Mouse (Mus musculus): Measurements from ENCODE around the gene Zfr.

GRCm38 (mm10) chr15:12223393-12223792 lies 105.8 kb downstream of the Zfr start:
- no peak for TF ChIP-seq CTCF (IDR thresholded peaks at IDR 0.05; ENCODE audit: low read depth, low read length)
- TF ChIP-seq TAL1 (conservative IDR thresholded peaks at IDR 0.05; ENCODE audit: low read depth, low read length) = no peak
- TF ChIP-seq GATA1 (IDR thresholded peaks at IDR 0.05; ENCODE audit: borderline replicate concordance, low read length) = no peak

Measured in G1E (cell line).